Mouse (Mus musculus): ENCODE data around the gene Taar7a. TPM values are rescaled to one million over a fixed set of nuclear protein-coding genes. Genes with fewer than 3 reads are reported as not detected.

The Taar7a gene
- not detected in 2 replicates for polyA plus RNA-seq (2012; rRNA removed)

GRCm38 (mm10) chr10:23993381-23993780 is at the start of gene Taar7a:
TSS of gene Taar7a (minus strand) at chr10:23993481.
- TF ChIP-seq POLR2A (IDR thresholded peaks at IDR 0.05; ENCODE audit: extremely low read depth, insufficient read depth, low read length): no peak
- TF ChIP-seq CTCF (IDR thresholded peaks at IDR 0.05; ENCODE audit: extremely low read depth, insufficient read depth, low read length): no peak
- no peak within 1 kb of the TSS for H3K27ac ChIP-seq (ENCODE audit: insufficient read depth, low read length)
- no peaks in the 10 kb centered on the region for H3K4me1 ChIP-seq (ENCODE audit: control insufficient read depth, insufficient read depth, low read length)
- no peak within 1 kb of the TSS for H3K4me3 ChIP-seq (ENCODE audit: insufficient read depth, low read length)

GRCm38 (mm10) chr10:24040120-24040869 is 47.0 kb upstream of the Taar7a start:
- TF ChIP-seq CTCF (IDR thresholded peaks at IDR 0.05; ENCODE audit: extremely low read depth, insufficient read depth, low read length): no peak
- no peak for TF ChIP-seq POLR2A (IDR thresholded peaks at IDR 0.05; ENCODE audit: extremely low read depth, insufficient read depth, low read length)
- H3K4me3 ChIP-seq (ENCODE audit: insufficient read depth, low read length): no peak overlapping the region
- no peaks in the 10 kb centered on the region for H3K4me1 ChIP-seq (ENCODE audit: control insufficient read depth, insufficient read depth, low read length)
- H3K27ac ChIP-seq (ENCODE audit: insufficient read depth, low read length): no peak overlapping the region

- TF ChIP-seq CTCF (IDR thresholded peaks at IDR 0.05; ENCODE audit: extremely low read depth, insufficient read depth, low read length): no peak
- TF ChIP-seq POLR2A (IDR thresholded peaks at IDR 0.05; ENCODE audit: extremely low read depth, insufficient read depth, low read length): no peak
- H3K27ac ChIP-seq (ENCODE audit: insufficient read depth, low read length): no peak within 1 kb of the TSS
- H3K4me1 ChIP-seq (ENCODE audit: control insufficient read depth, insufficient read depth, low read length): no peaks in the 10 kb centered on the region
- H3K4me3 ChIP-seq (ENCODE audit: insufficient read depth, low read length): no peak within 1 kb of the TSS
Observed at GRCm38 (mm10) chr10:24037314-24037713, 44.0 kb upstream of the Taar7a start, which contains the start of gene Taar7e. TSS of gene Taar7e (plus strand) at chr10:24037614.

- TF ChIP-seq POLR2A (IDR thresholded peaks at IDR 0.05; ENCODE audit: extremely low read depth, insufficient read depth, low read length): no peak
- TF ChIP-seq CTCF (IDR thresholded peaks at IDR 0.05; ENCODE audit: extremely low read depth, insufficient read depth, low read length): no peak
- no peaks in the 10 kb centered on the region for H3K4me1 ChIP-seq (ENCODE audit: control insufficient read depth, insufficient read depth, low read length)
- no peak overlapping the region for H3K4me3 ChIP-seq (ENCODE audit: insufficient read depth, low read length)
- no peak overlapping the region for H3K27ac ChIP-seq (ENCODE audit: insufficient read depth, low read length)
Observed at GRCm38 (mm10) chr10:24031347-24031746, 38.1 kb upstream of the Taar7a start.

GRCm38 (mm10) chr10:24026922-24027321 is 33.6 kb upstream of the Taar7a start, which contains the start of gene Taar7d:
TSS of gene Taar7d (plus strand) at chr10:24027222.
- Histone ChIP-seq H3K4me3 (ENCODE audit: insufficient read depth, low read length) (no peak within 1 kb of the TSS), H3K27ac (ENCODE audit: insufficient read depth, low read length) (no peak within 1 kb of the TSS), H3K4me1 (ENCODE audit: control insufficient read depth, insufficient read depth, low read length) (no peaks in the 10 kb centered on the region)
- TF ChIP-seq POLR2A (IDR thresholded peaks at IDR 0.05; ENCODE audit: extremely low read depth, insufficient read depth, low read length) (no peak), CTCF (IDR thresholded peaks at IDR 0.05; ENCODE audit: extremely low read depth, insufficient read depth, low read length) (no peak)

- TF ChIP-seq CTCF (IDR thresholded peaks at IDR 0.05; ENCODE audit: extremely low read depth, insufficient read depth, low read length) (no peak), POLR2A (IDR thresholded peaks at IDR 0.05; ENCODE audit: extremely low read depth, insufficient read depth, low read length) (no peak)
- H3K4me3 ChIP-seq (ENCODE audit: insufficient read depth, low read length): no peak overlapping the region
- no peaks in the 10 kb centered on the region for H3K4me1 ChIP-seq (ENCODE audit: control insufficient read depth, insufficient read depth, low read length)
- no peak overlapping the region for H3K27ac ChIP-seq (ENCODE audit: insufficient read depth, low read length)
Observed at GRCm38 (mm10) chr10:24008143-24008542, 14.9 kb upstream of the Taar7a start.

- no peak overlapping the region for H3K4me3 ChIP-seq (ENCODE audit: insufficient read depth, low read length)
- no peak for TF ChIP-seq CTCF (IDR thresholded peaks at IDR 0.05; ENCODE audit: extremely low read depth, insufficient read depth, low read length)
- TF ChIP-seq POLR2A (IDR thresholded peaks at IDR 0.05; ENCODE audit: extremely low read depth, insufficient read depth, low read length): no peak
- no peaks in the 10 kb centered on the region for H3K4me1 ChIP-seq (ENCODE audit: control insufficient read depth, insufficient read depth, low read length)
- no peak overlapping the region for H3K27ac ChIP-seq (ENCODE audit: insufficient read depth, low read length)
Observed at GRCm38 (mm10) chr10:24007034-24007433, 13.8 kb upstream of the Taar7a start.

- H3K4me1 ChIP-seq (ENCODE audit: control insufficient read depth, insufficient read depth, low read length): no peaks in the 10 kb centered on the region
- no peak overlapping the region for H3K4me3 ChIP-seq (ENCODE audit: insufficient read depth, low read length)
- TF ChIP-seq POLR2A (IDR thresholded peaks at IDR 0.05; ENCODE audit: extremely low read depth, insufficient read depth, low read length): no peak
- TF ChIP-seq CTCF (IDR thresholded peaks at IDR 0.05; ENCODE audit: extremely low read depth, insufficient read depth, low read length): no peak
- H3K27ac ChIP-seq (ENCODE audit: insufficient read depth, low read length): no peak overlapping the region
Observed at GRCm38 (mm10) chr10:24006442-24006841, 13.2 kb upstream of the Taar7a start.

GRCm38 (mm10) chr10:23999639-24000038 is 6.4 kb upstream of the Taar7a start, which contains the start of gene Taar7b:
TSS of gene Taar7b (plus strand) at chr10:23999939.
- no peak for TF ChIP-seq POLR2A (IDR thresholded peaks at IDR 0.05; ENCODE audit: extremely low read depth, insufficient read depth, low read length)
- no peak for TF ChIP-seq CTCF (IDR thresholded peaks at IDR 0.05; ENCODE audit: extremely low read depth, insufficient read depth, low read length)
- Histone ChIP-seq H3K27ac (ENCODE audit: insufficient read depth, low read length) (no peak within 1 kb of the TSS), H3K4me3 (ENCODE audit: insufficient read depth, low read length) (no peak within 1 kb of the TSS), H3K4me1 (ENCODE audit: control insufficient read depth, insufficient read depth, low read length) (no peaks in the 10 kb centered on the region)

GRCm38 (mm10) chr10:23986419-23986818 is 6.9 kb downstream of the Taar7a start:
- H3K27ac ChIP-seq (ENCODE audit: insufficient read depth, low read length): no peak overlapping the region
- no peak overlapping the region for H3K4me3 ChIP-seq (ENCODE audit: insufficient read depth, low read length)
- no peaks in the 10 kb centered on the region for H3K4me1 ChIP-seq (ENCODE audit: control insufficient read depth, insufficient read depth, low read length)
- TF ChIP-seq CTCF (IDR thresholded peaks at IDR 0.05; ENCODE audit: extremely low read depth, insufficient read depth, low read length): no peak
- TF ChIP-seq POLR2A (IDR thresholded peaks at IDR 0.05; ENCODE audit: extremely low read depth, insufficient read depth, low read length): no peak
